Mouse (Mus musculus): Measurements from ENCODE around the gene Simc1. TPM values are rescaled to one million over a fixed set of nuclear protein-coding genes. Genes with fewer than 3 reads are reported as not detected.

Simc1 gene
- polyA plus RNA-seq, 1 experiment from 2014 or later, result 5.8 TPM

DNA sequence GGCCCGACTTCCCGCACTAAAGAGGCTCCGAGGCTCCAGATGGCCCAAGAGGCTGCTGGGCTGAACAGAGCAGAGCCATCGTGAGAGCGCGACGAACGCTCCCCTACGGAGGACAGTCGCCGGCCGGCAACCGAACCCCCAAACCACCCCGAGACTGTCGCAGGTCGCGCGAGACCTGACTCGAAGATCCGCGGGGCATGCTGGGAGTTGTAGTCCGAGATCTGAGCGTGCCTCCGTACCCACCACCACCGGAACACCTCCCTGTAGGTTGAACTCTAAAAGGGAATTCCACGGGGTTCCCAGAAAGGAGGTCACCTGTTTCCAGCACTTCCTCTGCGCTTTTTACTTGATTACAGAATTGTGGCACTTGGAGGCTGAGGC is 61.6 kb downstream of the Simc1 start, which contains the start of gene 4833439L19Rik:
Gene 4833439L19Rik, minus strand, starts transcription at position 235 of the 381 bp plus-strand sequence.
- peaks cover 35% of the 10 kb centered on the region for H3K36me3 ChIP-seq (ENCODE audit: control insufficient read depth, insufficient read depth, low read length)
- peak within 1 kb of the TSS; percentile 62 to 68 for H3K27ac ChIP-seq (replicated peaks in 1 of 2; ENCODE audit: control insufficient read depth in 1 of 2, insufficient read depth in 1 of 2, low read depth in 2 of 2, low read length in 2 of 2)
- H3K4me1 ChIP-seq (ENCODE audit: control insufficient read depth in 2 of 2, insufficient read depth in 2 of 2, low read length in 2 of 2), result peaks cover 9 to 11% of the 10 kb centered on the region in 2 experiments
- peak within 1 kb of the TSS; percentile 87 for H3K4me2 ChIP-seq (ENCODE audit: low read length)
- WGBS, result 0% methylated on average over 27 of the region's 27 CpGs
- no peaks in the 10 kb centered on the region for H3K9me3 ChIP-seq (ENCODE audit: control insufficient read depth, low read length)
- peak; percentile 92 for ATAC-seq (ENCODE audit: insufficient number of reproducible peaks, insufficient read depth, low FRiP score, low read depth)
- H3K9ac ChIP-seq (ENCODE audit: low read length), result peak within 1 kb of the TSS; percentile 98
- no peaks in the 10 kb centered on the region for H3K27me3 ChIP-seq (ENCODE audit: control insufficient read depth, insufficient read depth, low read length)
- peak within 1 kb of the TSS; percentile 85 to 97 for H3K4me3 ChIP-seq (ENCODE audit: control insufficient read depth in 1 of 2, insufficient read depth in 1 of 2, low read depth in 1 of 2, low read length in 2 of 2)

DNA sequence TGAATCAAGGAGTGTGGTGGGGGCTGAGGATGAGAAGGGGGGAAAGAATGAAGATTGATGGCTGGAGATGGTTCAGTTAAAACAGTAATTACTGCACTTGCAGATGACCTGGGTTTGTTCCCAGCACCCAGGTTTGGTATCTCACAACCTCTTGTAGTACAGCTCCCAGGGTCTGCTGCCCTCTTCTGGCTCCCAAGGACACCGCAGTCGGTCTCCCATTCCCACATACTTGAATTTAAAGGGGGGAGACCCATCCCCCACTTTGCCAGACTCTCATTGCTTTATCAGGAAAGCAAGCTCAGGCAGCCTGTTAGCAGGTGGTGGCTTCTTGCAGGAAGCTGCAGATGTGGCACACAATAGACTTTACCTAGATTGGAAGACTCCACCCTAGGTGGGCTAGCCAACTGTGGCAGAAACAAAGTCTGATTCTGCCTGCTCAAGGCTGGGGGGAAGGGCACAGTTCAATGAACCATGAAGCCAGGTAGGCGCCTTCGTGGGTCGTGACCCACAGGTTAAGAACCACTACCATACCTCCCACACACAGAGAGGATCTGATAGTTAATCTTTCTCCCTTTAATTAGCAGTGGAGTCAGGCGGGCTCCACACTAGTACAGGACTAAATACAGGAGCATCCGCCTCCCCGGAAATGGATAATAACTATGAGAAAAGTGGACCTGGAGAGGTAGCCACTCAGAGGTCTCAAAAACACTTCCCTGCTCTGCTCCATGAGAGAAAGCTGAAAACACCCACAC is 62.2 kb downstream of the Simc1 start:
- Histone ChIP-seq H3K27ac (replicated peaks in 1 of 2; ENCODE audit: control insufficient read depth in 1 of 2, insufficient read depth in 1 of 2, low read depth in 2 of 2, low read length in 2 of 2) (peak overlapping the region; percentile 57 to 68; a peak in 3 of 4 replicates), H3K4me2 (ENCODE audit: low read length) (peak overlapping the region; percentile 87), H3K4me3 (ENCODE audit: control insufficient read depth in 1 of 2, insufficient read depth in 1 of 2, low read depth in 1 of 2, low read length in 2 of 2) (peak overlapping the region; percentile 85 to 97), H3K9me3 (ENCODE audit: control insufficient read depth, low read length) (no peaks in the 10 kb centered on the region), H3K9ac (ENCODE audit: low read length) (peak overlapping the region; percentile 98), H3K27me3 (ENCODE audit: control insufficient read depth, insufficient read depth, low read length) (no peaks in the 10 kb centered on the region), H3K36me3 (ENCODE audit: control insufficient read depth, insufficient read depth, low read length) (peaks cover 29% of the 10 kb centered on the region), H3K4me1 (ENCODE audit: control insufficient read depth in 2 of 2, insufficient read depth in 2 of 2, low read length in 2 of 2) (peaks cover 9 to 11% of the 10 kb centered on the region in 2 experiments)
- WGBS, result 46% methylated on average over 8 of the region's 8 CpGs
- ATAC-seq (ENCODE audit: insufficient number of reproducible peaks, insufficient read depth, low FRiP score, low read depth), result 0 out of 2 replicates have a peak, but pooled peaks have one; percentile 5

- H3K27me3 ChIP-seq (ENCODE audit: control insufficient read depth, insufficient read depth, low read length), result no peaks in the 10 kb centered on the region
- H3K36me3 ChIP-seq (ENCODE audit: control insufficient read depth, insufficient read depth, low read length), result 0 out of 2 replicates have a peak, but pooled peaks cover 4% of the 10 kb centered on the region
- H3K4me3 ChIP-seq (ENCODE audit: control insufficient read depth in 1 of 2, insufficient read depth in 1 of 2, low read depth in 1 of 2, low read length in 2 of 2), result no peak overlapping the region
- H3K4me1 ChIP-seq (ENCODE audit: control insufficient read depth in 2 of 2, insufficient read depth in 2 of 2, low read length in 2 of 2), result peaks cover 12 to 16% of the 10 kb centered on the region in 2 experiments
- ATAC-seq (ENCODE audit: insufficient number of reproducible peaks, insufficient read depth, low FRiP score, low read depth), result no peak
- H3K9ac ChIP-seq (ENCODE audit: low read length), result no peak overlapping the region
- no peak overlapping the region for H3K27ac ChIP-seq (replicated peaks in 1 of 2; ENCODE audit: control insufficient read depth in 1 of 2, insufficient read depth in 1 of 2, low read depth in 2 of 2, low read length in 2 of 2)
- WGBS, result 48% methylated on average over 5 of the region's 5 CpGs
- H3K9me3 ChIP-seq (ENCODE audit: control insufficient read depth, low read length), result no peaks in the 10 kb centered on the region
- H3K4me2 ChIP-seq (ENCODE audit: low read length), result no peak overlapping the region
Observed at GRCm38 (mm10) chr13:54568380-54568779, 64.8 kb downstream of the Simc1 start.

- Histone ChIP-seq H3K4me3 (ENCODE audit: control insufficient read depth in 1 of 2, insufficient read depth in 1 of 2, low read depth in 1 of 2, low read length in 2 of 2) (no peak overlapping the region), H3K9ac (ENCODE audit: low read length) (no peak overlapping the region), H3K4me1 (ENCODE audit: control insufficient read depth in 2 of 2, insufficient read depth in 2 of 2, low read length in 2 of 2) (peaks cover 10 to 12% of the 10 kb centered on the region in 2 experiments), H3K4me2 (ENCODE audit: low read length) (no peak overlapping the region), H3K27ac (replicated peaks in 1 of 2; ENCODE audit: control insufficient read depth in 1 of 2, insufficient read depth in 1 of 2, low read depth in 2 of 2, low read length in 2 of 2) (no peak overlapping the region), H3K36me3 (ENCODE audit: control insufficient read depth, insufficient read depth, low read length) (no peaks in the 10 kb centered on the region), H3K27me3 (ENCODE audit: control insufficient read depth, insufficient read depth, low read length) (no peaks in the 10 kb centered on the region), H3K9me3 (ENCODE audit: control insufficient read depth, low read length) (no peaks in the 10 kb centered on the region)
- 47% methylated on average over 1 of the region's 1 CpGs for WGBS
- ATAC-seq (ENCODE audit: insufficient number of reproducible peaks, insufficient read depth, low FRiP score, low read depth), result no peak
Observed at GRCm38 (mm10) chr13:54569282-54569681, 65.7 kb downstream of the Simc1 start.

- WGBS, result 74% methylated on average over 4 of the region's 4 CpGs
- H3K4me1 ChIP-seq (ENCODE audit: control insufficient read depth in 2 of 2, insufficient read depth in 2 of 2, low read length in 2 of 2), result peaks cover 5 to 14% of the 10 kb centered on the region in 2 experiments
Observed at GRCm38 (mm10) chr13:54570736-54571135, 67.2 kb downstream of the Simc1 start.

DNA sequence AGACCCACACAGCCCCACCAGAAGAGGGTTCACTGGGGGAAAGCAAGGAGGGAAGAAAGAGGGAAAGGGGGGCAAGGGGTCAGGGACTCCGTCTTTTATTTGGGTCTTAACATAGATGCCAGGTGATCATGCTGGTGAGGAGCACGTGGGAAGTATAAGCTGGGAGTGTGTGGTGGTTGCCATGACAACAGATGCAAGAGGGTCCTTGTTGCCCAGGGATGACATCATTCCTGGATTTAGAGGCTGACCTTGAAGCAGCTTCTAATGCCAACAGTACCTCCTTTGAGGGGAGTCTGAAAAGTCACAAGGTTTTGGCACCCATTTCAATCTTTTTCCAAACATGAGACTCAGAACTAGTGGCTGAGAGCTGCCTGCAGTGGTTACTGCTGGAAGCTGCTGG is 68.1 kb downstream of the Simc1 start:
- Histone ChIP-seq H3K9me3 (ENCODE audit: control insufficient read depth, low read length) (no peaks in the 10 kb centered on the region), H3K4me1 (ENCODE audit: control insufficient read depth in 2 of 2, insufficient read depth in 2 of 2, low read length in 2 of 2) (peaks cover 3 to 20% of the 10 kb centered on the region in 2 experiments), H3K27me3 (ENCODE audit: control insufficient read depth, insufficient read depth, low read length) (no peaks in the 10 kb centered on the region), H3K9ac (ENCODE audit: low read length) (no peak overlapping the region), H3K36me3 (ENCODE audit: control insufficient read depth, insufficient read depth, low read length) (no peaks in the 10 kb centered on the region), H3K4me3 (ENCODE audit: control insufficient read depth in 1 of 2, insufficient read depth in 1 of 2, low read depth in 1 of 2, low read length in 2 of 2) (no peak overlapping the region), H3K4me2 (ENCODE audit: low read length) (no peak overlapping the region), H3K27ac (replicated peaks in 1 of 2; ENCODE audit: control insufficient read depth in 1 of 2, insufficient read depth in 1 of 2, low read depth in 2 of 2, low read length in 2 of 2) (no peak overlapping the region)
- WGBS, result 39% methylated on average over 2 of the region's 2 CpGs
- no peak for ATAC-seq (ENCODE audit: insufficient number of reproducible peaks, insufficient read depth, low FRiP score, low read depth)

More at GRCm38 (mm10) chr13:54570736-54571135, 67.2 kb downstream of the Simc1 start:
- H3K4me3 ChIP-seq (ENCODE audit: control insufficient read depth in 1 of 2, insufficient read depth in 1 of 2, low read depth in 1 of 2, low read length in 2 of 2), result no peak overlapping the region
- no peak for ATAC-seq (ENCODE audit: insufficient number of reproducible peaks, insufficient read depth, low FRiP score, low read depth)
- H3K9ac ChIP-seq (ENCODE audit: low read length), result no peak overlapping the region
- no peaks in the 10 kb centered on the region for H3K9me3 ChIP-seq (ENCODE audit: control insufficient read depth, low read length)
- no peak overlapping the region for H3K4me2 ChIP-seq (ENCODE audit: low read length)
- H3K27ac ChIP-seq (replicated peaks in 1 of 2; ENCODE audit: control insufficient read depth in 1 of 2, insufficient read depth in 1 of 2, low read depth in 2 of 2, low read length in 2 of 2), result no peak overlapping the region
- H3K27me3 ChIP-seq (ENCODE audit: control insufficient read depth, insufficient read depth, low read length), result no peaks in the 10 kb centered on the region
- H3K36me3 ChIP-seq (ENCODE audit: control insufficient read depth, insufficient read depth, low read length), result no peaks in the 10 kb centered on the region

DNA sequence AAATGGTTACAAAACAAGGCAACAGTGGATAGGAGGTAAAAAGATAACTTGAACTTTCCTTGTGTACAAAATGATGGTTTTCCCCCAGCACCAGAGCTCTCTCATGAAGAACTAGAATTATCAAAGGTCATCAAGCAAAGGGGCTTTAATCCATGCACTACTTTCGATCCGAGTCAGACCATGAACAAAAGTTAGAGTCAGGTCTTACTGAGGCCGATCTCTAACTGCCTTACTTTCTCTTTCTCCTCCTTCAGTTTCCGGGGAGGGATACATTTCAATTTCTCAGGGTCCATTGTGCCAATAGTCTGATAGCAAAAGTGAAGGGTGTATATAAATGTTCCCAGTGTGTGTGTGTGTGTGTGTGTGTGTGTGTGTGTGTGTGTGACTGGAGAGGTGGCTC is 69.0 kb downstream of the Simc1 start:
- H3K4me1 ChIP-seq (ENCODE audit: control insufficient read depth in 2 of 2, insufficient read depth in 2 of 2, low read length in 2 of 2), result peaks cover 3 to 20% of the 10 kb centered on the region in 2 experiments
- H3K27ac ChIP-seq (replicated peaks in 1 of 2; ENCODE audit: control insufficient read depth in 1 of 2, insufficient read depth in 1 of 2, low read depth in 2 of 2, low read length in 2 of 2), result no peak overlapping the region
- H3K4me3 ChIP-seq (ENCODE audit: control insufficient read depth in 1 of 2, insufficient read depth in 1 of 2, low read depth in 1 of 2, low read length in 2 of 2), result no peak overlapping the region
- H3K9ac ChIP-seq (ENCODE audit: low read length), result no peak overlapping the region
- 84% methylated on average over 4 of the region's 4 CpGs for WGBS
- peaks cover 9% of the 10 kb centered on the region; the same call in 1 of the 2 replicates for H3K36me3 ChIP-seq (ENCODE audit: control insufficient read depth, insufficient read depth, low read length)
- no peaks in the 10 kb centered on the region for H3K9me3 ChIP-seq (ENCODE audit: control insufficient read depth, low read length)
- no peaks in the 10 kb centered on the region for H3K27me3 ChIP-seq (ENCODE audit: control insufficient read depth, insufficient read depth, low read length)
- no peak overlapping the region for H3K4me2 ChIP-seq (ENCODE audit: low read length)
- ATAC-seq (ENCODE audit: insufficient number of reproducible peaks, insufficient read depth, low FRiP score, low read depth), result no peak

Measured in heart, embryonic 14.5 days (tissue).